Mouse (Mus musculus) ES-Bruce4 (cell line): ENCODE measurements around the gene Wdr86.
A peak's percentile ranks its signal among the peaks of the same experiment; 100 is the strongest.

Experiments
- CTCF ChIP-seq: IDR thresholded peaks from one replicate; pipeline ENCODE4 v1.8.1; 2011; ENCODE audit warnings: low read depth, low read length
- EP300 ChIP-seq: IDR thresholded peaks from 2 replicates; pipeline ENCODE4 v1.6.1; 2011; ENCODE audit warnings: low read depth, low read length; ENCODE audit not compliant: insufficient read depth
- POLR2A ChIP-seq: IDR thresholded peaks from one replicate; pipeline ENCODE4 v1.8.1; 2011; ENCODE audit warnings: low read length; ENCODE audit not compliant: insufficient read depth

DNA sequence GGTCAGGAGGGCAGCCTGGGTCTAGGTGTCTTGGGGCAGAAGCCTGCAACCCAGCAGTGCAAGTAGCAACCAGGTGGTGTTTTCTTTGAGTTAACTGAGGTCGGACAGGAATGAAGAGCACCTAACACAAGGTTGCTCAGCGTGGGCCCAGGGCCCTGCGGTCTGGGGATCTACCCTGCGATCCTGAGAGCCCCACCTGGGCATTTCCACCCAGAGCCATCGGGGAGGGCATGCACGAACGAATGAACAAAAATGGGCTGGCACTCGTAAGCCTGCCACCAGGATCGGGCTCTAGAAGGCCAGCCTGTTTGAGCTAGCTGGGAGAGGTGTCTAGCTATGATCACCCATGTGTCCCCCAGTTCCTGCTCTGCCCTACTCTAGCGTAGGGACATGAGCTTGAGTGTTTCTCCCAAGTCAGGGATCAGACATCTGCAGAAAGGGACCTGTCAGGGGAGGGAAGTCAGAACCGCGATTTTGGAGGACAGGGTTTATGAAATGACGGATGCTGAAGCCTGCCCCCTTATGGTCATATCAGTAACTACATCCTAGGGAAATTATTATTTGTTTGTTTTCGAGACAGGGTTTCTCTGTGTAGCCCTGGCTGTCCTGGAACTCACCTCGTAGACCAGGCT, 49.5 kb upstream of the Wdr86 start:
- TF ChIP-seq EP300, result no peak
- TF ChIP-seq CTCF, result peak; percentile 28
- no peak for TF ChIP-seq POLR2A
